Mouse (Mus musculus) stomach, postnatal 0 days (tissue): ENCODE measurements at regions not wholly inside any gene's neighbourhood (a gene's known extent, or its start where the extent isn't known, plus 50 kb on each side); places are given as distances from the start of the nearest gene placed in this dataset.

ENCODE experiments used
- CTCF ChIP-seq: IDR thresholded peaks from 2 replicates; pipeline ENCODE4 v1.5.1; 2016; ENCODE audit warnings: antibody characterized with exemption, low read depth, mild to moderate bottlenecking, moderate library complexity
- EP300 ChIP-seq: optimal IDR thresholded peaks from 2 replicates; pipeline ENCODE3; 2016; ENCODE audit warnings: antibody characterized with exemption

- TF ChIP-seq EP300 (no peak), CTCF (no peak)
Measured at GRCm38 (mm10) chr2:115456372-115457022, 125.0 kb upstream of the BC052040 start.
